Mouse (Mus musculus) brain, embryonic 14.5 days (tissue): ENCODE data around the gene Taf8.

Experiments
- CTCF ChIP-seq: fragments of 200-500 bp; IDR thresholded peaks from 2 replicates; pipeline ENCODE4 v1.5.1; 2012; ENCODE audit warnings: inconsistent platforms, mild to moderate bottlenecking, moderate library complexity, borderline replicate concordance; ENCODE audit not compliant: insufficient read depth, insufficient read length; ENCODE audit errors: extremely low read depth
- POLR2A ChIP-seq: fragments of 200-500 bp; IDR thresholded peaks from 2 replicates; pipeline ENCODE4 v1.6.1; 2012; ENCODE audit warnings: mild to moderate bottlenecking, inconsistent platforms, borderline replicate concordance; ENCODE audit not compliant: poor library complexity, insufficient read depth, insufficient read length, severe bottlenecking; ENCODE audit errors: extremely low read depth

GRCm38 (mm10) chr17:47528919-47529318 is 26.8 kb upstream of the Taf8 start:
- TF ChIP-seq POLR2A (no peak), CTCF (no peak)
